Mouse (Mus musculus) gastrocnemius, postnatal 14 days (tissue): ENCODE data around the gene Cip2a. TPM values are rescaled to one million over a fixed set of nuclear protein-coding genes. Genes with fewer than 3 reads are reported as not detected.

ENCODE experiments used
- total RNA-seq, 2 experiments: library from RNA; stranded (reverse); gene quantifications; 2 replicates each; pipeline ENCODE4 v1.2.3; 2021

Gene Cip2a
- total RNA-seq, 2 experiments from 2014 or later, result 2.1 to 2.4 TPM

Other genes starting within 250 kb of the Cip2a start
- gene Trat1, start 222.2 kb upstream of the Cip2a start, total RNA-seq, result not detected
- not detected for gene Retnlb, start 177.3 kb upstream of the Cip2a start, total RNA-seq
- 1 to 10 TPM; 2.8 to 5.6 TPM for gene Retnla, start 151.6 kb upstream of the Cip2a start, total RNA-seq
- gene Retnlg, start 121.6 kb upstream of the Cip2a start, total RNA-seq, result not detected
- 1 to 10 TPM; 5.1 to 5.2 TPM for gene Dzip3, start within 50 bp of the Cip2a start, total RNA-seq
- not detected for gene Myh15, start 63.3 kb downstream of the Cip2a start, total RNA-seq